Mouse (Mus musculus) forebrain, embryonic 14.5 days (tissue): Measurements from ENCODE around the gene Rpl23. TPM values are rescaled to one million over a fixed set of nuclear protein-coding genes. Genes with fewer than 3 reads are reported as not detected.
A peak's percentile ranks its signal among the peaks of the same experiment; 100 is the strongest.

Experiments used
- ATAC-seq: fragments of 200-750 bp; cut with Nextera tagmentation; 2 replicates; pipeline ENCODE4 v1.8.0; 2017; ENCODE audit warnings: mild to moderate bottlenecking, moderate library complexity
- DNase-seq: peaks from one replicate; pipeline ENCODE4 v3.0.0-alpha.2; 2015; ENCODE audit warnings: low spot score
- H3K27ac ChIP-seq: fragments of 300-500 bp; sonication (generic); 2 replicates; pipeline ENCODE4 v1.5.1; 2014; ENCODE audit warnings: low read depth, mild to moderate bottlenecking, control low read depth, low read length, moderate library complexity
- H3K27me3 ChIP-seq: fragments of 300-500 bp; sonication (generic); replicated peaks from 2 replicates; pipeline ENCODE4 v1.6.1; 2014; ENCODE audit warnings: low read length, control low read depth, mixed read lengths; ENCODE audit not compliant: control insufficient read depth, insufficient read depth
- H3K36me3 ChIP-seq: fragments of 300-500 bp; sonication (generic); 2 replicates; pipeline ENCODE4 v1.6.1; 2014; ENCODE audit warnings: low read length, control low read depth; ENCODE audit not compliant: control insufficient read depth, insufficient read depth
- H3K4me1 ChIP-seq: fragments of 300-500 bp; sonication (generic); 2 replicates; pipeline ENCODE4 v1.6.1; 2014; ENCODE audit warnings: antibody characterized with exemption, low read length, control low read depth; ENCODE audit not compliant: control insufficient read depth, insufficient read depth
- H3K4me2 ChIP-seq: fragments of 300-500 bp; sonication (generic); 2 replicates; pipeline ENCODE4 v1.6.1; 2014; ENCODE audit warnings: mild to moderate bottlenecking, control low read depth, low read length
- H3K4me3 ChIP-seq: fragments of 300-500 bp; sonication (generic); 2 replicates; pipeline ENCODE4 v1.5.1; 2014; ENCODE audit warnings: low read depth, low read length, control low read depth
- H3K9ac ChIP-seq: fragments of 300-500 bp; sonication (generic); 2 replicates; pipeline ENCODE4 v1.6.1; 2014; ENCODE audit warnings: mild to moderate bottlenecking, low read length, control low read depth, moderate library complexity
- H3K9me3 ChIP-seq: fragments of 300-500 bp; sonication (generic); replicated peaks from 2 replicates; pipeline ENCODE4 v1.6.1; 2016; ENCODE audit warnings: low read length, control low read depth, mixed read lengths; ENCODE audit not compliant: control insufficient read depth
- WGBS: fragments of 180-500 bp; shearing (Covaris S2); extraction: QIAGEN DNeasy Blood & Tissue Kit; methylation state at CpG from one replicate; pipeline ENCODE4 v1.1.7; 2014; 5-methylcytosine and 5-hydroxymethylcytosine counted together
- polyA plus RNA-seq: library from polyadenylated mRNA; unstranded; fragments of >200 nt; fragmentation: Nextera tagmentation; extraction: Ambion mirVana; gene quantifications from 2 replicates; pipeline ENCODE4 v1.2.1, GENCODE M21; 2014

The Rpl23 gene
- polyA plus RNA-seq, 1 experiment from 2014 or later = 451 TPM

GRCm38 (mm10) chr11:97779968-97780701 lies 2.1 kb downstream of the Rpl23 start:
- WGBS = 79% methylated on average over 2 of the region's 2 CpGs
- Histone ChIP-seq H3K36me3 (peaks cover 57% of the 10 kb centered on the region), H3K9ac (peak overlapping the region; percentile 95; the same call in 1 of the 2 replicates), H3K4me2 (peak overlapping the region; percentile 83), H3K4me1 (peaks cover 10% of the 10 kb centered on the region), H3K9me3 (no peaks in the 10 kb centered on the region), H3K4me3 (peak overlapping the region; percentile 93; the same call in 1 of the 2 replicates), H3K27ac (no peak overlapping the region), H3K27me3 (no peaks in the 10 kb centered on the region)
- DNase-seq = no peak
- no peak for ATAC-seq

- 93% methylated on average over 1 of the region's 1 CpGs for WGBS
- no peak for ATAC-seq
- DNase-seq = no peak
- H3K27me3 ChIP-seq = no peaks in the 10 kb centered on the region
- H3K9me3 ChIP-seq = no peaks in the 10 kb centered on the region
- H3K27ac ChIP-seq = no peak overlapping the region
- H3K4me1 ChIP-seq = peaks cover 10% of the 10 kb centered on the region
- H3K36me3 ChIP-seq = peaks cover 63% of the 10 kb centered on the region
- H3K9ac ChIP-seq = no peak overlapping the region
- H3K4me3 ChIP-seq = no peak overlapping the region
- no peak overlapping the region for H3K4me2 ChIP-seq
Observed at GRCm38 (mm10) chr11:97778918-97779317, 3.3 kb downstream of the Rpl23 start.

GRCm38 (mm10) chr11:97777129-97777529 lies 5.1 kb downstream of the Rpl23 start:
- Histone ChIP-seq H3K4me2 (no peak overlapping the region), H3K4me3 (no peak overlapping the region), H3K27me3 (no peaks in the 10 kb centered on the region), H3K27ac (no peak overlapping the region), H3K4me1 (peaks cover 10% of the 10 kb centered on the region), H3K9ac (no peak overlapping the region), H3K9me3 (no peaks in the 10 kb centered on the region), H3K36me3 (peaks cover 63% of the 10 kb centered on the region)
- WGBS = 42% methylated on average over 2 of the region's 2 CpGs
- ATAC-seq = no peak
- peak; percentile 52 for DNase-seq

- peaks cover 63% of the 10 kb centered on the region for H3K36me3 ChIP-seq
- no peak for ATAC-seq
- 60% methylated on average over 5 of the region's 5 CpGs for WGBS
Observed at GRCm38 (mm10) chr11:97776497-97777128, 5.6 kb downstream of the Rpl23 start.

GRCm38 (mm10) chr11:97775808-97776496 lies 6.3 kb downstream of the Rpl23 start, which contains the start of gene 1700001P01Rik:
1700001P01Rik (minus strand) TSS chr11:97775918.
- H3K9me3 ChIP-seq = no peaks in the 10 kb centered on the region
- no peaks in the 10 kb centered on the region for H3K27me3 ChIP-seq
- no peak within 1 kb of the TSS for H3K4me3 ChIP-seq
- H3K9ac ChIP-seq = peak within 1 kb of the TSS; percentile 13; the same call in 1 of the 2 replicates
- no peak for DNase-seq
- H3K4me1 ChIP-seq = peaks cover 8% of the 10 kb centered on the region
- H3K27ac ChIP-seq = no peak within 1 kb of the TSS; the same call in 1 of the 2 replicates
- 40% methylated on average over 17 of the region's 17 CpGs for WGBS
- H3K4me2 ChIP-seq = no peak within 1 kb of the TSS
- ATAC-seq = no peak
- peaks cover 61% of the 10 kb centered on the region for H3K36me3 ChIP-seq

More at GRCm38 (mm10) chr11:97776497-97777128, 5.6 kb downstream of the Rpl23 start:
- DNase-seq = no peak
- H3K9ac ChIP-seq = no peak overlapping the region
- peaks cover 10% of the 10 kb centered on the region for H3K4me1 ChIP-seq
- no peak overlapping the region for H3K27ac ChIP-seq
- no peaks in the 10 kb centered on the region for H3K9me3 ChIP-seq
- H3K27me3 ChIP-seq = no peaks in the 10 kb centered on the region
- no peak overlapping the region for H3K4me2 ChIP-seq
- H3K4me3 ChIP-seq = no peak overlapping the region

GRCm38 (mm10) chr11:97775186-97775585 lies 7.1 kb downstream of the Rpl23 start:
- DNase-seq (no peak), ATAC-seq (no peak)
- Histone ChIP-seq H3K4me3 (no peak overlapping the region), H3K27me3 (no peaks in the 10 kb centered on the region), H3K9ac (no peak overlapping the region), H3K4me1 (peaks cover under 1% of the 10 kb centered on the region; the same call in 1 of the 2 replicates), H3K36me3 (peaks cover 54% of the 10 kb centered on the region), H3K27ac (no peak overlapping the region; the same call in 1 of the 2 replicates), H3K9me3 (no peaks in the 10 kb centered on the region), H3K4me2 (no peak overlapping the region)
- 82% methylated on average over 13 of the region's 13 CpGs for WGBS

GRCm38 (mm10) chr11:97771410-97771809 lies 10.8 kb downstream of the Rpl23 start:
- Histone ChIP-seq H3K27me3 (no peaks in the 10 kb centered on the region), H3K9ac (no peak overlapping the region), H3K36me3 (peaks cover 18% of the 10 kb centered on the region), H3K4me3 (no peak overlapping the region), H3K4me1 (no peaks in the 10 kb centered on the region), H3K9me3 (no peaks in the 10 kb centered on the region), H3K27ac (no peak overlapping the region), H3K4me2 (no peak overlapping the region)
- no peak for ATAC-seq
- DNase-seq = no peak
- 78% methylated on average over 14 of the region's 14 CpGs for WGBS

GRCm38 (mm10) chr11:97769704-97770103 lies 12.5 kb downstream of the Rpl23 start:
- Histone ChIP-seq H3K9me3 (no peaks in the 10 kb centered on the region), H3K27me3 (no peaks in the 10 kb centered on the region), H3K4me2 (no peak overlapping the region), H3K4me1 (peaks cover 9% of the 10 kb centered on the region), H3K27ac (no peak overlapping the region), H3K36me3 (peaks cover 2% of the 10 kb centered on the region; the same call in 1 of the 2 replicates), H3K9ac (no peak overlapping the region), H3K4me3 (no peak overlapping the region)
- ATAC-seq (no peak), DNase-seq (no peak)
- 36% methylated on average over 2 of the region's 2 CpGs for WGBS
